Mouse (Mus musculus) ovary, postnatal 14 days (tissue): Measurements from ENCODE around the gene A730009L09Rik.

Experiments used
- DNase-seq: peaks from one replicate; pipeline ENCODE4 v3.0.0; 2022; ENCODE audit warnings: low spot score

Gene A730009L09Rik

GRCm38 (mm10) chr16:84559569-84560278 is 44.8 kb downstream of the A730009L09Rik start:
- no peak for DNase-seq

- DNase-seq, result no peak
These were observed 45.3 kb downstream of the A730009L09Rik start for GRCm38 (mm10) chr16:84560279-84560602.
